Mouse (Mus musculus): ENCODE results near the gene Cpne5.
A peak's percentile ranks its signal among the peaks of the same experiment; 100 is the strongest.
"Not testable (repeated sequence)": the region's sequence is repeated elsewhere in the genome, so short reads cannot be mapped to it uniquely, and the experiment has no call there.

Cpne5 gene

DNA sequence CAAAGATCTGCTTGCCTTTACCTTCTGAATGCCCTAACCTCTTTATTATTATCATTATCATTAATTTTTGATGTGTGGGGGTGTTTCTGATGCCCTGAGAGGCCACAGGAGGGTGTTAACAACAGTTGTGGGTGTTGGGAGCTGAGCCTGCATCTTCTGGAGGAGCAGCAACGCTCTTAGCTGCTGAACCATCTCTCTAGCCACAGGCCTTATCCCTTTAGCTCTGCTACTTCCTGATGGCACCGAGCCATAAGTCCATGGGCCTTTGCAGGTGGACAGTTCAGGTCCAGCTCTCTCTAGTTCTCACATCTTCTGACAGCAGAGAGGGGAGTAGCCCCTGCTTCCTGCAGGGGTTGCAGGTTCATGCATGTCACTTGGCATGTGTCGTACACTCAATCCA lies 96.4 kb downstream of the Cpne5 start:
- DNase-seq (ENCODE audit: low spot score in 2 of 2), result no peak

DNA sequence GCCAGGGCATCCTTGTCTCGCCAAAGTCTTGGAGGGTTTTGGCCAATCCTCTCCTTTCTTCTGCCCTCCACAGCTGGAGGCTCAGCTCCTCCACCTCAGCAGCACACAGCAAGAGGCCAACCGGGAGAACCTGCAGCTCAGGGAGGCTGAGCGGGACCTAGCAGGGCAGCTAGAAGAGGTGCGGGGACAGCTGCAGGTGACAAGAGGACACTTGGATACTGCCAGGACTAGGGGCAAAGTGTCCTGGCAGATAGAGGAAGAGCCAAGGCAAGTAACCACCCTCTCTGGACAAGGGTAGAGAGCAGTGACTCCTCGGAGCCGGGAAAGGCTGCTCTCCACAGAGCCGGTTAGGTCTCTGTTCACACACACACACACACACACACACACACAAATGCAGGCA lies 100.1 kb downstream of the Cpne5 start:
- DNase-seq (ENCODE audit: low spot score in 2 of 2), result no peak

DNA sequence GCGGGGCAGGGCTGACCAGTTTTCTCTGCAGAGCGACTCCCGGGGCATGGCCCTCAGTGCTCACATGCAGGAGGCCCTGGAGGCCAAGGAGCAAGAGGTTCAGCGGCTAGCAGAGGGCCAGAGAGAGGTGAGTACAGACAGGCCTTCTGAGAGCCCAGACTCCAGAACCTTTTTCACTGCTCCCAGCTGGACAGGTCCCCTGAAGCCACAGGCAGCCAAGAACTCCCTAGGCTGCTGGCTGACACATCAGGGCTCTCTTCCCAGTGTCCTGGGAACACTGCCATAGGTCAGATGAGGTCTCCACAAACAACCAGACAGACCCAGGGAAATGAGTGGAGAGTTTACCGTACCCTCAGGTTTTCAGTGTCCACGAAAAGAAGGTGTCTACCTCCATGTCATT lies 101.7 kb downstream of the Cpne5 start:
- peak; percentile 72 to 75 for DNase-seq (ENCODE audit: low spot score in 2 of 2)

DNA sequence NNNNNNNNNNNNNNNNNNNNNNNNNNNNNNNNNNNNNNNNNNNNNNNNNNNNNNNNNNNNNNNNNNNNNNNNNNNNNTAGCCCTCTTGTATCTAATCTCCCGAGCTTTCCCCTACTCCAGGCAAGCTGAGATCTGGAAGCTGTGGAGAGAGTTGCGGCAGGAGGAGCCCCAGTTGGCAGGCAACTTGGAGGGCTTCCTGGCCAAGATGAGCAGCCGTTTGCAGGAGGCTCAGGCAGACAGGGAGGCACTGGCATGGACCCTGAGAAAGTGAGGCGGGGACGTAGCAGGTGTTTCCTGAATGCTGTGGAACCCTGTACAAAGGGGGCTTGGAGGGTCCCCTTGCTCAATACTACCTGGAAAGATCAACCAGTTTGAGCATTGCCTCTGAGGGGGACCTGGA lies 102.9 kb downstream of the Cpne5 start:
- DNase-seq (ENCODE audit: low spot score in 2 of 2), result peak; percentile 48

DNA sequence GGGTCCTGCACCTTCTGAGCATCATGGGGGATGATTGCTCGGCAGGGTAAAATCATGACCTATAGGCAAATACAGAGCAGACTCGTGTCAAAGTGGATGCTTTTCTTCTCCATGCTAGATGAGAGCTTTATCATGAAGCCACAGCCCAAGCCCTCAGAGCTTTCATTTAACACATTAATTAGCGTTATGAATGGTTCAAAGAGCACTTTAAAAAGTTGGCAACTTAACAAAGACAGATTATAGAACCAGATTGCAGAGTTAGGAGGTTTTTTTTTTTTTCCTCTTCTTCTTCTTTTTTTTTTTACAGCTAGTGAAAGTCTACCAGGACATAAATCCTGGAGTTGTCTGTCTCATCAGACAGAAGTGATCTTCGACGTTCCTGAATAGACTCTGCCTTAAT lies 108.6 kb downstream of the Cpne5 start:
- DNase-seq (ENCODE audit: low spot score in 2 of 2), result peak in 1 of 2 experiments; percentile 7

DNA sequence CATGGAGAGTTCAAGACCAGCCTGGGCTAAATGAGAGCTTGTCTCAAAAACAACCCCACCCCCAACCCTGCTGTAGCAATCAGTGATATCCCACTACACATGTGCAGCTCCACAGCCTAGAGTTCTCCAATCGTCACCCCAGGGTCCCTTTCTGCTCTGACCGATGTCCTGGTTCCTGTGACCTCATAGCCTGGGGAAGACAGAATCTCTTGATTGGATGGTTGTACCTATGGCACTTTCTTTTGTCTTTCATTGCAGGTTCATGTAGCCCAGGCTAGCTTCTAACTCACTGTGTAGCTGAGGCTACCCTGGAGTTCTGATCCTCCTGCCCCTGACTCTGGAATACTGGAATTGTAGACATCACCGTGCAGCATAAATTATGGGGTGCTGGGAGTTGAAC lies 111.4 kb downstream of the Cpne5 start:
- DNase-seq (ENCODE audit: low spot score in 2 of 2), result peak in 1 of 2 experiments; percentile 9

DNA sequence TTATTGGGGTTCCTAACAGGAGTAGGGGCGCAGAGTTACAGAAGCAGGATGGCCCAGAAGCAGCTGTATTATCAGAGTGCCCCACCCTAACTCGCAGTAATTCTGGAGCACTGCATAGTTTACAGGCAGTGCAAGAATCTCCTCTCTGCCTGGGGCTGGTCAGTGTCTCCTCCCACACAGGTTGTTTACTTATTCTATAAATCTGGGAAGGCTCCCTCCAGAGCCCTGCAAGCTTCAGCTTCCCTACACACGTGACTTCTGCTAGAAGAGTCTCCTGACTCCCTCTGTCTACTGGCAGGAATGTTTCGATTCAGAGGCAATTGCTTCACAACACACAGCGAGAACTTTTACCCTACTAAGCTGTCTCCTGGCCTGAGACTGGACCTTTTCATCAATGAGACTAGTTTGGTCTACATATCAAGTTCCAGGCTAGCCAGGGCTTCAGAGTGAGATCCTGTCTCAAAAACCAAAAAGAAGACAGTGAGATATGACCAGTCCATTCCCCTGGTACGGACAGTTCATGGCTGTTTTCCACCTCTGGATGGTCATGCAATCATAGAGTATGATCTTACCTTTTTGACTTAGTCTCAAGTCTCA lies 114.3 kb downstream of the Cpne5 start:
- peak in 1 of 2 experiments; percentile 13 for DNase-seq (ENCODE audit: low spot score in 2 of 2)

DNA sequence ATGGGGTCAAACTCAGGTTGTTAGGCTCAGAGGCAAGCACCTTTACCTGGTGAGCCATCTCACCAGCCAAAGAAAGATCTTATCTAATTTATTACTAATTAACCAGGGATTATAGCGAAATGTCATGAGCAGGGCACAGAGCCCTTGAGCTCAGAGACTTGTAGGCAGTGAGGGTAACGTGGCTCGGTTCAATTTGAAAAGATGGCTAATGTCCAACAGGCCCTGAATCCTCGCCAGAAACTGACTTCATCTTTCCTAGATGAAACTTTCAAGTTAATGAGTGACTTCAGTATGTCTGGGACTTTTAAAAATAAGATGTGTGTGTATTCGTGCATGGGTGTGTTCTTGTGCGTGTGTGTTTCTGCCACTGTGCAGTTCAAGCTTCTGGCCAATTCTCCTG lies 115.2 kb downstream of the Cpne5 start:
- peak; percentile 16 to 20 for DNase-seq (ENCODE audit: low spot score in 2 of 2)

DNA sequence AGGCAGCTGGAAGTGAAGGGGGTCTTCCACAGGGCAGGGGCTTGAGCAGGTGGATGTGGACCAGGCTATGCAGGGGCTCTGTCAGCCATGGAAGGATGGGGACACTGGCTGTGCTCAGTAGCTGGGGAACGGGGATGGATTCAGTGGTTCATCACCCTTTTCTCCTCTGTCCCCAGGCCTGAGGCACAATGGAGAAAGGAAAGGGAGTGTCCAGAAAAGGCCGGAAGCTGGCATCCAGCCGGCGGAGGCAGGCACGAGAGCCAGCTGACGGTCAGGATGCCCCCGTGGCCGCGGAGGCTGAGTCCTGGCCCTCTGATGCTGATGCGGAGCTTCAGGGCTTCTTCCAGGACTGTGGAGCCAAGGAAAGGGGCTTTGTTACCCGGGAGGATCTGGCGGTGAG lies 117.3 kb downstream of the Cpne5 start:
- peak; percentile 16 to 21 for DNase-seq (ENCODE audit: low spot score in 2 of 2)

DNA sequence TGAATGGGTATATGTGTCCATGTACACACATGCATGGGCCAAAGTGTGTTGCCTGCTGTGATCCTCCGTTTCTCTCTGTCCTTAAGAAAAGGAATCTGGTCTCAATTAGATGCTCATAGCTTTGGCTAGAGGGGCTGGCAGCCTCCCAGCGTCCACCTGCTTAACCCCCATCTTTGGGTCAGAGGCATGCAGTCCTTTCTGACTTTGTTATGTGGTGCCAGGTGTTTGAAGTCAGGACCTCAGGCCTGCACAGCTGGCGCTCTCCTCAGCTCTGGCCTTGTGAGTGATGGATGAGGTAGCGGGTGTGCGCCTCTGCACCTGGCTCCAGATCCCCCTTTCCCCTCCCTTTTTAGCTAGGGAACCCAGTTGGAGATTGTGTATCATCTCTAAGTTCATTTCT lies 119.9 kb downstream of the Cpne5 start:
- peak; percentile 13 to 14 for DNase-seq (ENCODE audit: low spot score in 2 of 2)

DNA sequence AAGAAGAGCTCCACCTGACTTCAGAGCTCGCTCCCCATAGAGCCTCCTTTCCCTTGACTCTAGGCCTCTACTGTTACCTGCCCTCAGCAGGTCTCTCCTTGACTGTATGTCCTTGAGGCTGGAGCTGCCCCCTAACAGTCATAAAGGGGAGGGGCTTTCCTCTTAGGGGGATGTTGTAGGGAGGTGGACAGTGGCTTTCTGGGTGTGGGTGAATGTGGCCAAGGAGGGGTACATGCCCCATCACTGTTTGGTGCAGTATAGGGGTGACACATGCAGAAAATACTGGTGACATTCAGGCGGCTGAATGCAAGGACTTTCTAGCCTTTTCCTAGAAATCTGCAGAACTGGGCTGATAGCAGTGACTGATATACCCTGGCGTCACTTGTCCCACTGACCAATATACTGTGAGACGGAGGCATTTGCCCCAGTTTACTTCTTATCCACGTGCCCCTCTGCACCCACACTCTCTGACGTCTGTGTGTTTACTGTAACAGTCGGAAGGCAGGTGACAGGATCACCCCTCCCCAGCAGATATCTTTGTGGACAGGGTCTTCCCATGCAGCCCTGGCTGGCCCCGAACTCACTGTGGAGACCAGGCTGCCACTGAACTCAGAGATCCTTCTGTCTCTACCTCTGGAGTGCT lies 120.8 kb downstream of the Cpne5 start:
- DNase-seq (ENCODE audit: low spot score in 2 of 2), result peak in 1 of 2 experiments; percentile 6

DNA sequence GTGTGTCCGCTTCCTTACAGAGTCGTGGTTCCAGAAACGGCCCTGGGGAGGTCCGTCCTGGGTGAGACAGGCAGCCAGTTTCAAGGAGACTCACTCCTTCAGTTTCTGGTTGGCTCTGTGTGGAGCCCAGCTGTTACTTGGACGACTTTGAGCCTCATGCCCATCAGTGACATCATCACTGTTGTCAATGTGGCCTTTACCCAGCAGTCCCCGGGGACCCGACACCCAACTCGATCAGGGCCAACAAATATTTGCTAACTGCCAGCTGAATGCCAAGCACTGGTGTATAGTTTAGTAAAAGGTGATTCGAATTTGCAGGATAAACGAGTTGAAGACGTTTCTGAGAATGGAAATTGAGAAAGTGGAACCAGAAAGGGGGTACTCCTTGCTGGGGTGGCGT lies 121.9 kb downstream of the Cpne5 start:
- peak in 1 of 2 experiments; percentile 10 for DNase-seq (ENCODE audit: low spot score in 2 of 2)

DNA sequence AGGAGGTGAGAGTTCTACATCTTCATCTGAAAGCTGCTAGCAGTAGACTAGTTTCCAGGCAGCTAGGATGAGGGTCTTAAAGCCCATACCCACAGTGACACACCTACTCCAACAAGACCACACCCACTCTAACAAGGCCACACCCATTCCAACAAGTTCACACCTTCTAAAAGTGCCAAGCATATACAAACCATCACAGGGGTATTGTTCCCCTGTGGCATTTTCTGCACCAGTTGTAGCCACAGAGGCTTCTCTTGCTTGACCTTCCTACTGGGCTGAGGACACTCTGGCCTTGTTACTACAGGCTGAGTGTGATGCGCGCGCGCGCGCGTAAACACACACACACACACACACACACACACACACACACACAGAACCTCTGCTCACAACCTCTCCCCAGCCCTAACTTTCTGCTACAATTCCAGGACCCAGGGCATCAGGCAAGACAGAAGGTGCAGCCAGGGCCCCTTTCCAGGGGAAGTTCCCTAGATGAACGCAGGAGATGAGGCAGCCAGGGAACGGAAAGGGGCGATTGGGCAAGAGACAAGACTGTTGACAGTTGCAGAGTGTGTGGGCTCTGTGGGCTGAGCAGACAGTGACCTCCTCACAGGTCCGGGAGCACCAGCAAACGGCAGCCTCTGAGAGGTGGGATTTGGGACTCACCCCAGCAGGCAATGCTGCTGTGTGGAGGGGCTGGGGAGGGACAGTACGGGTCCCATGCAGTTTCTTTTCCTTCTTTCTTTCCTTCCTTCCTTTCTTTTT lies 124.2 kb downstream of the Cpne5 start, which contains the start of gene Rab44:
Rab44 (plus strand) TSS at position 555 of the 762 bp plus-strand sequence.
- DNase-seq (ENCODE audit: low spot score in 2 of 2), result peak in 1 of 2 experiments; percentile 11

DNA sequence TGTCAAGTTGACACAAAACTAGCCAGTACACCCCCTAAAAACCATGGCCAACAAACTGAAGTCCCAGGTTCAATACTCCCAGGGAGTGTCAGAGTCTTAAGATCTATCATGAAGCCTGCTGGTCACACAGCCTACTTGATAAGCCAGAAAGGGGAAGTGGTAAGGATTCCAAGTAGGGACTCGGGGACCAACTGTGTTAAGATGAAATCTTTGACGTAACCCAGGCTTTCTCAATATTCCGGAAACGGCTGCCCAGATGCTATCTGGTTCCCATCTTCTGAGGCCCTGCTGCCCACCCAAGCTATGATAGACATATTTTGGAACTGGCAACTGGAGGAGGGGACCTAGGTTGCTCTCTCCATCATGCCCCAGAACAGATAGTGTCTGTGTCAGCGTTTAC lies 126.6 kb downstream of the Cpne5 start:
- peak in 1 of 2 experiments; percentile 9 for DNase-seq (ENCODE audit: low spot score in 2 of 2)

DNA sequence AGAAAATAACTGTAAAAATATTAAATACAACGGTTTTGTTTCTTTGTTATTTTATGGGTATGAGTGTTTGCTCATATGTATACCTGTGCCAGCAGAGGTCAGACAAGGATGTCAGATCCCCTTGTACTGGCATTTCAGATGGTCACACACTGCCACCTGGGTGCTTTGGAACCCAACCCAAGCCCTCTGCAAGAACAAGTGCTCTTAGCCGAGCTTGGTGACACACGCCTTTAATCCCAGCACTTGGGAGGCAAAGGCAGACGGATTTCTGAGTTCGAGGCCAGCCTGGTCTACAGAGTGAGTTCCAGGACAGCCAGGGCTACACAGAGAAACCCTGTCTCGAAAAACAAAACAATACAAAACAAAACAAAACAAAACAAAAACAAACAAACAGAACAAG lies 127.6 kb downstream of the Cpne5 start:
- DNase-seq (ENCODE audit: low spot score in 2 of 2), result not testable (repeated sequence)
